Mouse (Mus musculus) ES-E14 (cell line): ENCODE measurements at regions not wholly inside any gene's neighbourhood (a gene's known extent, or its start where the extent isn't known, plus 50 kb on each side); places are given as distances from the start of the nearest gene placed in this dataset.
A peak's percentile ranks its signal among the peaks of the same experiment; 100 is the strongest.

ENCODE experiments used
- DNase-seq: peaks from one replicate; pipeline ENCODE4 v3.0.0-alpha.2; 2013; ENCODE audit warnings: low read depth, low spot score
- H3K27ac ChIP-seq: 2 replicates; pipeline ENCODE4 v1.5.1; 2012; ENCODE audit warnings: low read depth, mild to moderate bottlenecking, low read length, moderate library complexity, mixed read lengths; ENCODE audit not compliant: poor library complexity, insufficient read depth, severe bottlenecking
- H3K36me3 ChIP-seq: 2 replicates; pipeline ENCODE4 v1.6.1; 2012; ENCODE audit warnings: mild to moderate bottlenecking, low read length, moderate library complexity, mixed read lengths; ENCODE audit not compliant: control insufficient read depth, poor library complexity, insufficient read depth, severe bottlenecking
- H3K4me1 ChIP-seq, 2 experiments: fragments of 150-350 bp in 1 of 2; sonication (generic) in 1 of 2; 2 replicates each; pipeline ENCODE4 v1.6.1; 2012; ENCODE audit warnings: low read length in 2 of 2, mild to moderate bottlenecking in 1 of 2, mixed read lengths in 1 of 2; ENCODE audit not compliant: control insufficient read depth in 2 of 2, insufficient read depth in 2 of 2, poor library complexity in 1 of 2
- H3K4me3 ChIP-seq, 2 experiments: fragments of 150-350 bp in 1 of 2; sonication (generic) in 1 of 2; 2 replicates each; pipeline ENCODE4 v1.5.1; 2012; ENCODE audit warnings: low read length in 2 of 2, low read depth in 1 of 2, mild to moderate bottlenecking in 1 of 2, mixed read lengths in 1 of 2; ENCODE audit not compliant: insufficient read depth in 1 of 2, poor library complexity in 1 of 2, severe bottlenecking in 1 of 2
- H3K9ac ChIP-seq: 2 replicates; pipeline ENCODE4 v1.6.1; 2012; ENCODE audit warnings: low read depth, mild to moderate bottlenecking, low read length, mixed read lengths; ENCODE audit not compliant: poor library complexity, insufficient read depth, severe bottlenecking
- H3K9me3 ChIP-seq: fragments of 150-350 bp; sonication (generic); 2 replicates; pipeline ENCODE4 v1.6.1; 2012; ENCODE audit warnings: low read depth, mild to moderate bottlenecking, low read length; ENCODE audit not compliant: control insufficient read depth, insufficient read depth
- CHD2 ChIP-seq: IDR thresholded peaks from 2 replicates; pipeline ENCODE4 v1.6.1; 2014; ENCODE audit warnings: mild to moderate bottlenecking, low read depth, low read length, inconsistent platforms
- HCFC1 ChIP-seq: IDR thresholded peaks from 2 replicates; pipeline ENCODE4 v1.6.1; 2012; ENCODE audit warnings: low read length, inconsistent platforms, borderline replicate concordance; ENCODE audit not compliant: insufficient read depth
- MAFK ChIP-seq: IDR thresholded peaks from 2 replicates; pipeline ENCODE4 v1.6.1; 2014; ENCODE audit warnings: mild to moderate bottlenecking, low read depth, low read length, inconsistent platforms; ENCODE audit not compliant: insufficient read depth
- ZC3H11A ChIP-seq: IDR thresholded peaks from 2 replicates; pipeline ENCODE4 v1.6.1; 2012; ENCODE audit warnings: low read depth, mild to moderate bottlenecking, inconsistent platforms, low read length, borderline replicate concordance
- ZNF384 ChIP-seq: IDR thresholded peaks from 2 replicates; pipeline ENCODE4 v1.6.1; 2012; ENCODE audit warnings: low read depth, low read length, inconsistent platforms
- in situ Hi-C, 2 experiments: fragments of 600-800 bp; cut with MboI; formaldehyde crosslinking; loops; one replicate each; pipeline ENCODE4 v1.15.1; 2025; ENCODE audit warnings: low sequenced_read_pairs in 2 of 2, inconsistent platforms in 1 of 2; ENCODE audit not compliant: unreplicated experiment in 2 of 2

DNA sequence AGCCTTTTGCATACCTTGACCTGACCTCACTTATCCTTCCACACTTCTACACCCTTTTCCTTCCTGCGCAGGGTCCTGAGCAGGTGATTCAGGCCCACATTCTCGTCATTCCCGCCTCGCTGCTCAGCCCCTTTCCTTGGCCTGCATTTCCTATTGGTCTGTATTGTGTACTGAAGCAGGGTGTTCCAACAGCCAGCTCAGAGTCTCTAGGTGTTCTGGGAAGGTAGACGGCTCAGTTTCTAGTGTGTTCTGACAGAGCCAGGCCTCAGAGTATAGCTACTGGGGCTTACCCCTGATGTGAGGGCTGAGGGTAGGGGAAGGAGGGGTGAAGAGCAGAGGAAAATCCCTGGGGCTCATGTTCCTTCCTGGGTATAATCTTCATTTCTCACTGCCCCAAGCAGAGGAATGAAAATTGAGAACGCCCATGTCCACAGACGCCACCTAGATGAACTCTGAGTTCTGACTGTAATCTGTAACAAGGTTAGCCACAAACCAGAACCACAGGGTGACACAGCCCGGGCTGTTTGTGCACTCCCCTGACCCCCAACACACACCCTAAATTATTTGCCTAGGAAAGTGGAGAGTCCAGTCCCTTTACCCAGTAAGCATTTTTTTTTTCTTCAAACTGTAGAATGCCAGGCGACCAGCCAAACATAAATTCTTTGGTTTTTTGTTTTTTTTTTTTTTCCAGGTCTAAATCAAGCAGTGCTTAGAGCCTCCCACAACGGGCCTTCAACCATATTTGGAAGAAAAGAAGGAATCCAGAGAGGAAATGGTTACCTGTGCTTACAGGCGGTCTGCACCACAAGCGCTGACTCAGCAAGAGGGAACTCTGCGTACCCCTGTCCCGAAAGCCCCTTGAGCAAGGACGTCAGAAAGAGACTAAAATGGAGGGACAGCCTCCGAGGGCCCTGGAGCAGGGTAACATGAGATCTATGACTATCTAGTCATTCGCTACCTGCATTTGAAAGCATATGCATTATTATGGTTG is 67.6 kb upstream of the Dusp5 start:
- peak overlapping the region; percentile 99 for H3K27ac ChIP-seq
- peak; percentile 65 for DNase-seq
- H3K9me3 ChIP-seq: no peaks in the 10 kb centered on the region
- H3K9ac ChIP-seq: peak overlapping the region; percentile 78
- peak; percentile 32; the same call in 1 of the 2 replicates for TF ChIP-seq ZNF384
- peak; percentile 95 for TF ChIP-seq MAFK
- TF ChIP-seq CHD2: no peak
- in situ Hi-C loops: no loop called here
- H3K4me1 ChIP-seq: peaks cover 6 to 22% of the 10 kb centered on the region in 2 experiments
- H3K4me3 ChIP-seq: peak overlapping the region; percentile 62 to 70
- no peaks in the 10 kb centered on the region for H3K36me3 ChIP-seq

GRCm38 (mm10) chr19:53460312-53461024 is 68.4 kb upstream of the Dusp5 start:
- peak overlapping the region; percentile 99 for H3K27ac ChIP-seq
- no peak for TF ChIP-seq MAFK
- TF ChIP-seq ZC3H11A: no peak
- 0 out of 2 replicates have a peak, but pooled peaks have one; percentile 4 for TF ChIP-seq HCFC1
- peak; percentile 35; the same call in 1 of the 2 replicates for TF ChIP-seq CHD2
- TF ChIP-seq ZNF384: 0 out of 2 replicates have a peak, but pooled peaks have one; percentile 18
- in situ Hi-C loops: no loop called here
- H3K36me3 ChIP-seq: no peaks in the 10 kb centered on the region
- H3K4me3 ChIP-seq: peak overlapping the region; percentile 62 to 70
- DNase-seq: peak; percentile 81
- peaks cover 6 to 22% of the 10 kb centered on the region in 2 experiments for H3K4me1 ChIP-seq
- peak overlapping the region; percentile 78 for H3K9ac ChIP-seq
- H3K9me3 ChIP-seq: no peaks in the 10 kb centered on the region

GRCm38 (mm10) chr19:53459407-53459788 is 69.0 kb upstream of the Smndc1 start:
- no peak overlapping the region for H3K9ac ChIP-seq
- H3K36me3 ChIP-seq: no peaks in the 10 kb centered on the region
- no peaks in the 10 kb centered on the region for H3K9me3 ChIP-seq
- in situ Hi-C loops: no loop called here
- no peak for DNase-seq
- TF ChIP-seq MAFK (no peak), ZC3H11A (no peak), ZNF384 (no peak)
- peaks cover 6 to 22% of the 10 kb centered on the region in 2 experiments for H3K4me1 ChIP-seq
- H3K27ac ChIP-seq: peak overlapping the region; percentile 10; the same call in 1 of the 2 replicates
- 0 out of 4 replicates have a peak overlapping the region, but pooled peaks of 1 of the 2 experiments have one; percentile 0 for H3K4me3 ChIP-seq

GRCm38 (mm10) chr19:53458770-53459406 is 68.5 kb upstream of the Smndc1 start:
- Histone ChIP-seq H3K27ac (peak overlapping the region; percentile 10; the same call in 1 of the 2 replicates), H3K36me3 (no peaks in the 10 kb centered on the region), H3K4me1 (peaks cover 6 to 22% of the 10 kb centered on the region in 2 experiments), H3K4me3 (0 out of 4 replicates have a peak overlapping the region, but pooled peaks of 1 of the 2 experiments have one; percentile 0), H3K9ac (peak overlapping the region; percentile 0; the same call in 1 of the 2 replicates), H3K9me3 (no peaks in the 10 kb centered on the region)
- no peak for TF ChIP-seq CHD2
- no peak for TF ChIP-seq ZNF384
- TF ChIP-seq ZC3H11A: no peak
- no peak for TF ChIP-seq MAFK
- TF ChIP-seq HCFC1: no peak
- in situ Hi-C loops: no loop called here
- DNase-seq: no peak
